Comparison of ENCODE assay signal across 1 mouse cellular context in the genomic region with DNA sequence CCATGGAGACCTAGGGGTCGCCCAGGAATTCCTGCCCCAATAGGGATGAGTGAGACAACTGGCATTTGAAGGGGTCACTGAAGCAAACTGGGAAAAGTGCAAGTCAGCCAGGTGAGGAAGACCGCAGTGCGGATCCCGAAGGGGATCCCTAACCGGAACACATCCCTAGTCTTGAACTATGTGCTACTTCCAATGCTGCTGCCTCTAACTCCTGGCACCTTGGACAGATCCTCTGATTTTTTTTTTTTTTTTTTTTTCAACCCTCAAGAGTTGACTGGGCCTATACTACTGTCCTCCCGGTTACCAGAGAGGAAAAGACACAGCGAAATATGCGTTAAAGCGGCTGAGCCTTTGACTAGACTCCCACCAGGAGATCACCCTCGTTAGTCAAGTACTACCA.
TF ChIP-seq lines count a peak whose summit lies in the region.

No protein-coding gene starts in this region.

TF ChIP-seq in myocyte, 11 proteins besides CTCF, POLR2A, EP300 and RAD21:
- TF ChIP-seq REST (IDR thresholded peaks at IDR 0.05; ENCODE audit: insufficient read depth, insufficient read length) (peak; percentile 55), MYOG (IDR thresholded peaks at IDR 0.05; ENCODE audit: control insufficient read depth in 1 of 3, insufficient read depth in 1 of 3, insufficient read length in 2 of 3, low read depth in 2 of 3) (no peak), SRF (IDR thresholded peaks at IDR 0.05; ENCODE audit: control insufficient read depth, insufficient read length, low read depth) (no peak), MYOD1 (IDR thresholded peaks at IDR 0.05; ENCODE audit: control insufficient read depth in 1 of 3, insufficient read length in 2 of 3, low read depth in 2 of 3) (no peak), MAX (IDR thresholded peaks at IDR 0.05; ENCODE audit: low read depth) (no peak), USF1 (IDR thresholded peaks at IDR 0.05; ENCODE audit: low read depth) (no peak), TCF12 (IDR thresholded peaks at IDR 0.05; ENCODE audit: insufficient read depth, poor library complexity, severe bottlenecking) (no peak), E2F4 (IDR thresholded peaks at IDR 0.05; ENCODE audit: insufficient read depth) (no peak), CEBPB (IDR thresholded peaks at IDR 0.05; ENCODE audit: insufficient read depth, poor library complexity, severe bottlenecking) (no peak)
